Mouse (Mus musculus) left cerebral cortex, postnatal 10 days (tissue): ENCODE measurements around the gene Gcgr. TPM values are rescaled to one million over a fixed set of nuclear protein-coding genes. Genes with fewer than 3 reads are reported as not detected.
A peak's percentile ranks its signal among the peaks of the same experiment; 100 is the strongest.
"Not testable (repeated sequence)": the region's sequence is repeated elsewhere in the genome, so short reads cannot be mapped to it uniquely, and the experiment has no call there.

Source experiments
- DNase-seq, 2 experiments: peaks; one replicate each; pipeline ENCODE4 v3.0.0; 2021 to 2022; ENCODE audit warnings: low spot score in 2 of 2, mixed read lengths in 1 of 2; ENCODE audit errors: extremely low spot score in 1 of 2
- intact Hi-C: fragments of 180-260 bp; cut with DNase I; formaldehyde crosslinking; loops from one replicate; pipeline ENCODE4 v1.15.1; 2025
- total RNA-seq, 2 experiments: library from RNA; stranded (reverse); gene quantifications; 2 replicates each; pipeline ENCODE4 v1.2.3; 2021

Gene Gcgr
- total RNA-seq, 2 experiments from 2014 or later = 0.26 TPM; not detected in 1

DNA sequence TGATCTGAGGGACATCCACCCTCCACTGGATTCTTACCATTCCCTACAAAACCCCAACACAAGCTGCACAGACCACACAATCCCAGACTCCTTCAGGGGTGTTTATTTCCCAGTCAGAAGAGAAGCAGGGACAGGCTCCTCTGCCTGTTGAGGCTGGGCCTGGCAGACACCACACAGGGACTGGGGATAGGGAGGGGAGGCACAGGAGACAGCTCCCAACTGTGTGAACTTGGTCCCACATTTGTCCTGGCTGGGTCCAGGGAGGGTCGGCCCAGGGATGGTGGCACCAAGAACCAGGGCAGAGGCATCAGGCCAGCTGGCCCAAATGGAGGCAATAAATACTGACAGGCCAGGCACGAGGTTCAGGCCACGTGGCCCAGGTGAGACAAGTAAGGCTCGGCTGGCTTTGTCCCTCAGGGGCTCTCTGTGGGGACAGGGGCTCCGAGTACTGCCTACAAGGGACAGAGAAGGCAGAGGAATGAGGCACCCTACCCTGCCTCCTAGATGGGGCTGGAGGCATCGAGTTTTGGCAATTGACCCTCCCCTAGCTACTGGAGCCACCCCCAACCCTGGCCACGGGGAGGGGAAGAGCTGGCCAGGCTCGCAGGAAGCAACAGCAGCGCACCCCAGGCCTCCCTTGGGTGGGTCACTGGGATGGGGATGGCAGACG, 47.7 kb downstream of the Gcgr start:
- peak in 1 of 2 experiments; percentile 30 for DNase-seq
- intact Hi-C loops = no loop called here

DNA sequence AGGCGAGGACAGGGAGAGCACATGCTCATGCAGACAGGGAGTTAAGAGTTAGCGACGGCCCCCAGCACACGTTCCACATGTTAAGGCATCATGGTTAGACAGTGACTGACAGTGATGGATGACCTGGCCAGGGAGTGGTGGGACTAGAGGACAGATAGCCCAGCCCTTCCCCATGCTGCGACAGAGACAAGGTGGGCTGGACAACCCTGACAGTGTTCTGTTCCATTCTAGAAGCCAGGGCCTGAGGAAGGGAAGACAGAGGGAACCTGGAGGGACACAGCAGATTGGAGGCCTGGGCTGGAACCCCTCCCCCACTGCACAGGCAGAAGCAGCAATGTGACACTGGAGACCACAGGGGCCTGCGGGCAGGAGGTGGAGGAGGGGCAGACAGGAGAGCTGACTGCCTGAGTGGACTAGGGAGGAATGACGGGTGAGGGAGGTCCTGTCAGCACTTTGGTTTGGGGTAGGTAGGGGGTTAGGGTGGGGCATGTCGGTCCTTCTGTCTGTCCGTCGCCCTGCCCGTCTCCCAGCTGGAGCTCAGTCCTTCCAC, 48.3 kb downstream of the Gcgr start:
- peak in 1 of 2 experiments; percentile 57 for DNase-seq
- intact Hi-C loops = no loop called here

DNA sequence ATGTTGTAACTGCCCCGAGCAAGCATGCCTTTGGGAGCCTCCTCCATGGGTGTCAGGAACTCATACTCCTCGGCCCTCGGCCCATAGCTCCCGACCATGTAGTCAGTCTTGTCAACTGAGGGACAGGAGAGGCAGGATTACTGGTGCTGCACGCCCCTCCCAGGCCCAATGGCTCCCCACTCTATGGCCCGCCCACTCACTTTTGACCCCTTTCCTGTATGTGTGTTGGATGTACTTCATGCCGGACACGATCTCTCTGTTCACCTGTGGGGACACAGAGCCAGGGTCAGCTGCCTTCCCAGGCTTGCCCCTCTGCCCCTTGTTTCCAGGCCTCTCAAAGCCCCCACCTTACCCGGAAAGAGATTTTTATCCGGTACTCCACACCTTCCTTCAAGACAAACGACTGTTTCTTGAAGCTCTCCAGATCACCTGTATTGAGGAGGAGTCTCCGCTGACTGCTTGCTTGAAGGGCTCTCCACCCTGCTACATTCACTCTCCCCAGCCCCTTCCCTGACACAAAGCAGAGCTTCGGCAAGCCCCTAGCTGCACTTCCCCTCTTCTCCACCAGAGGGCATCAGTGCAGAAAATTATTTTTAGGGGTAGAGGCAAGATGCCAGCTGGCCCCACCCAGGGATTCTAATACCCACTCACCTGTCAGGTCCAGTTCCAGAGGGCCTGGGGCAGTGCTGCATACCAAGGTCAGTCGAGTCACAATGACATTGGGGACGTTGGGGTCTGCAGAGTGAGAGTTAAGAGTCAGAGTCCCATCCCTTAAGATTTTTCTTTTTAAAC, 49.0 kb downstream of the Gcgr start:
- intact Hi-C loops = no loop called here

DNA sequence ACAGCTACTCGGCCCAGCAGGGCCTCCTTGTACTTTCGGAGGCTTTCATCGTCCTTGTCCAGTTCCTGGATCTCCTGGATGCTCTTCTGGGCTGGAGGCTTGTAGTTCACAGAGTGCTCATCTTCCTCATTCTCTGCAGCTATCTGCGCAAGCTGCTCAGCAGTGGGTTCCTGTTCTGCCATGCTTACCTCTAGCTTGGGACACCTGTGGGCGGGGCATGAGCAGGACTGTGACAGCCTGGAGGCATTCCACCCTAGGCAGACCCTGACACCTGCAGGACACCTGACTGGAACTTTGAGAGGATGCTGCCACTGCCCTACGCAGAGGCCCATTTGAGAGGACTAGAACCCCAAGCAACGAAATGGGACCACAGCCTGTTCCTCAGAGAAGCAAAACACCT, 49.7 kb downstream of the Gcgr start:
- no peak for DNase-seq
- intact Hi-C loops = no loop called here

More for the DNA sequence above, 49.0 kb downstream of the Gcgr start:
- DNase-seq = peak in 1 of 2 experiments; percentile 78

DNA sequence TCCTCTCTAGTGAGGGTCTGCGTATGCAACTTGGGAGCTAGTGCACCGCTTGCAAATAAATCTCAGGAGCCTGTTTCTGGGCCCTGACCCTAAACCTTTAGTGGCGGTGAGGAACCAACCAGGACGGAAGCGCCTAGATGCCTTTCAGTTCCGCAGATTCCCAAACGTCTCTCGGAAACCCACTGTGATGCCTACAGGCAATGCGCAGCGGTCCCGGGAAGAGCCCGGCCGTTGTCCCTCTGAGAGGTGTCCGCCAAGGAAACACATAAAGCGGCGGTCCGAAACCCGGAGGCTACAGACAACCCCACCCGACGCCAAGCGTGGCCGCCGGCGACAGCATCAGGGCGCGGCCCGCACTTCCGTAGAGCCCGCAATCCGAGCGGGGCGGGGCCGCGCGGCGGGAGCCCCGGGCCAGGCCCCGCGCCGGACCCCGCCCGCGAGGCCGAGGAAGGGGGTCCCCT, 50.4 kb downstream of the Gcgr start:
- peak in 1 of 2 experiments; percentile 70 for DNase-seq
- intact Hi-C loops = no loop called here

DNA sequence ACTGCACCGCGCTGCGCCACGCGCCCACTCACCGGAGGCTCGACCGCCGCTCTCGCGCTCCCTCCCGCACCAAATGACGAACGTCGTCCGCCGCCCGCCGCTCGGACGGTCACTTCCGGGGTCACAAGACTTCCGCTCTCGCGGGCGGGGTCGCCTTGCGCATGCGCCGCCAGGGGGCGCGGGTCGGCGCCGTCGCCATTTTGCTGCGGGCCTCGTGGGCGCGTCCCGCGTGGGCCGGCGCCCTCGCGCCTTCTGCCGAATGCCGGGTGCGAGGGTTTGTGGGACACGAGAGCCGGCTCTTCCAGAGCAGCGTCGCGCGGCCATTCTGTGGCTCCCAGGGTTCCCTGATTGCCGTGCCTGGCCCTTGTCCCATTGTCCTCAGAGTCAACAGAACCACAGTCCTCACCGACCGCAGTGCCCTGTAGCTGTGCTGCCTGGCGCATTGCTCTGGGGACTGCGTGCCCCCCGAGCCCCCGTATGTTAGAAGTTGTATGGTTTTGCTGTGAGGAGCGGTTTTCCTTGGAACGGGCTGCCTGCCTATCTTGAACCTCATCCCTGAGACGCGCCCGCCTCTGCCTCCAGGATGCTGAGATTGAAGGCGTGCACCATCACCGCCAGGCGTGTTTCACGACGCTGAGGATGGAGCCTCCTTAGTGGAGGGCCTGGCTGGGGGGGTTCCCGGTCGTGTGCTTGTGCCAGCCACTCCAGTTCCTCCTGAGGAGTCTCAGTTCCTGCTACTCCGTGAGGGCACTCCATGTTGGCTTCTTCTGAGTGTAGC, 51.2 kb downstream of the Gcgr start, which contains the start of gene Arhgdia:
Gene Arhgdia, minus strand, starts transcription at position 135 of the 778 bp plus-strand sequence.
- intact Hi-C loops = no loop called here
- peak; percentile 84 to 94 for DNase-seq

DNA sequence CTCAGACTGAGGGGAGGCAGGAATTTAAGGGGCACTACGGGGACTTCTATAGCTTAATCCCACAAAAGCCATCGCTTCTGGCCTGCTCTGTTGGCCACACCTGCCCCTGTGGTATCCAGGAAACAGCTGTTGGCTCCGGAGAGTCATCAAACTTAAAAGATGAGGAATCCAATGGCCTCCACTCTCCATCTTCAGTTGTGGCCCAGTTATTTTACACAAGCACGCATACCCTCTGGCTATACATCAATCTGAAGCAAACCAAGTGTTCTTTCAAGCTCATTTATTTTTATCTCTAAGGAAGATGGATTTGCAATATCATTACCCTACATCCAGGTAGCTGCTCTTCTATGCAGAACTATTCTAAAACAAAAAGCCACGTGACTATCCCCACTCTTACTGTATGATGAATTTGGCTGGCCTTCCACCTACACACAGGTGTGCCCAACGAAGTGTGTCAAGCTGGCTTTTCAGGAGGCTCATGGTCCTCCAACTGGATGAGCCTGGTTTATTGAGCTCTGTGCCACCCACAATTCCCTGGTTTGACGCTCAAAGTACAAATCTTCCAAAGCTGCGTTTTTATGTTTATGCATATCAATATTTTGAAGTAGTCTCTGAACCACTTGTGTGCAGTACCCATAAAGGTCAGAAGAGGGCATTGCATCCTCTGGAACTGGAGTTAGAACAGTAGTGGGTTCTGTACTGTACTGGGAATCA, 51.9 kb downstream of the Gcgr start:
- no peak for DNase-seq

DNA sequence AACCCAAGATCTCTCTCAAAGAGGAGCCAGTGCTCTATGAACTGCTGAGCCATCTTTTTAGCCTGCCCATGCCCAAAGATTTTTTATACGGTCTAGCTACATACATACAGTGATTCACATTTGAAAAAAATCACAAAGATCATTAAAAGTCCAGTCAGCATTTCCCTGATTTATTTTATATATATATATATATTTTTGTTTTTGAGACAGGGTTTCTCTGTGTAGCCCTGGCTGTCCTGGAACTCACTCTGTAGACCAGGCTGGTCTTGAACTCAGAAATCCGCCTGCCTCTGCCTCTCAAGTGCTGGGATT, 52.4 kb downstream of the Gcgr start:
- DNase-seq, intact Hi-C loops: not testable (repeated sequence)

More for the DNA sequence above, 51.9 kb downstream of the Gcgr start:
- intact Hi-C loops = no loop called here

DNA sequence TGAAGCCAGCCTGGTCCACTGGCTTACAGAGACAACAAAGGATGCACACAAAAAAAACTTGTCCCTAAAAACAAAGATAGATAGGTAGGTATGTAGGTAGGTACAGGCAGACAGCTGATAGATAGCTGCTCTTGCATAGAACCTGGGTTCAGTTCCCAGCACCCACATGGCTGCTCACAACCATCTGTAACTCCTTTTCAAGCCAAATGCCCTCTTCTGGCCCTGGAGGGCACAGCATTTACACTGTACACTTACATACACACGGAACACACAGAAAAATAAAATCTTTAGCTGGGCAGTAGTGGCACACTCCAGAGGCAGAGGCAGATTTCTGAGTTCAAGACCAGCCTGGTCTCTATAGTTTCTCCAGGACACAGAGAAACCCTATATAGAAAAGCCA, 53.4 kb downstream of the Gcgr start:
- no peak for DNase-seq
- intact Hi-C loops = no loop called here

DNA sequence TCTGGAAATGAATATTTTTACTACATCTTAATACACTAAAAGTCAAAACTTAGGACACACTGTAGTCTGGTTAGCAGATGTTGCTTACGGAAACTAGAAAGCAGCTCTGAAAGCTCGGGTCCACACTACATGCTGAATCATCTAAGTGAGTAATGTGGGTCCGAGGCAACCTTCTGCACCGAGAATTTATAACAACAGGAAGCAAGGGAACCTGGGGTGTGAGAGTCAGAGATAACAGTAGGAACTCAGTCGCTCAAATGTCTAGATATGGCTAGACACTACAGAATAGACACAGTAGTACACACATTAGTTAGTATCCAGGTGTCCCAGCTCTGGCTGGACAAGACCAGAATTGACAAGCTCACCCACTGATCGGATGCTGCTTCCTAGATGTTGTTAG, 58.0 kb downstream of the Gcgr start:
- intact Hi-C loops = no loop called here
- DNase-seq = no peak

Other genes starting within 250 kb of the Gcgr start
- gene Actg1, start 182.2 kb upstream of the Gcgr start, total RNA-seq = 1,000 to 10,000 TPM; 2,375 to 2,523 TPM
- gene Fscn2, start 169.2 kb upstream of the Gcgr start, total RNA-seq = not detected
- 10 to 100 TPM; 59.2 to 64.4 TPM for gene Faap100, start 151.9 kb upstream of the Gcgr start, total RNA-seq
- gene Nploc4, start 93.0 kb upstream of the Gcgr start, total RNA-seq = 10 to 100 TPM; 63.1 to 70.3 TPM
- not detected for gene Tspan10, start 88.1 kb upstream of the Gcgr start, total RNA-seq
- gene Pde6g, start 77.2 kb upstream of the Gcgr start, total RNA-seq = under 1 TPM; 0.24 to 0.34 TPM
- gene Oxld1, start 72.6 kb upstream of the Gcgr start, total RNA-seq = 10 to 100 TPM; 10.6 to 13.8 TPM
- gene Ccdc137, start 72.6 kb upstream of the Gcgr start, total RNA-seq = 10 to 100 TPM; 16.8 to 20.8 TPM
- gene Arl16, start 63.1 kb upstream of the Gcgr start, total RNA-seq = 10 to 100 TPM; 60.9 to 61.0 TPM
- gene Mrpl12, start 46.1 kb upstream of the Gcgr start, total RNA-seq = 10 to 100 TPM; 76.6 to 79.1 TPM
- 10 to 100 TPM; 23.4 to 26.6 TPM for gene Slc25a10, start 38.9 kb upstream of the Gcgr start, total RNA-seq
- gene Mcrip1, start 19.0 kb downstream of the Gcgr start, total RNA-seq = 100 to 1,000 TPM; 103 to 110 TPM
- gene Ppp1r27, start 20.4 kb downstream of the Gcgr start, total RNA-seq = not detected
- gene P4hb, start 42.6 kb downstream of the Gcgr start, total RNA-seq = 100 to 1,000 TPM; 136 to 138 TPM
- gene Arhgdia, start 50.9 kb downstream of the Gcgr start, total RNA-seq = 100 to 1,000 TPM; 406 to 417 TPM
- 10 to 100 TPM; 69.3 to 76.5 TPM for gene Alyref, start 67.7 kb downstream of the Gcgr start, total RNA-seq
- 100 to 1,000 TPM; 102 to 110 TPM for gene Anapc11, start 67.7 kb downstream of the Gcgr start, total RNA-seq
- not detected for gene Npb, start 77.8 kb downstream of the Gcgr start, total RNA-seq
- 100 to 1,000 TPM; 130 TPM for gene Pcyt2, start 87.2 kb downstream of the Gcgr start, total RNA-seq
- 10 to 100 TPM; 37.5 to 40.6 TPM for gene Sirt7, start 94.5 kb downstream of the Gcgr start, total RNA-seq
- gene Mafg, start 102.9 kb downstream of the Gcgr start, total RNA-seq = 10 to 100 TPM; 84.4 to 84.7 TPM
- 1 to 10 TPM; 3.0 to 3.8 TPM for gene Pycr1, start 113.1 kb downstream of the Gcgr start, total RNA-seq
- gene Myadml2, start 117.5 kb downstream of the Gcgr start, total RNA-seq = 1 to 10 TPM; 3.1 to 3.5 TPM
- gene Notum, start 130.5 kb downstream of the Gcgr start, total RNA-seq = 1 to 10 TPM; 4.2 to 5.7 TPM
- gene Aspscr1, start 142.3 kb downstream of the Gcgr start, total RNA-seq = 10 to 100 TPM; 59.1 to 66.6 TPM
- gene Cenpx, start 183.0 kb downstream of the Gcgr start, total RNA-seq = 10 to 100 TPM; 24.5 to 26.0 TPM
- gene Lrrc45, start 183.2 kb downstream of the Gcgr start, total RNA-seq = 10 to 100 TPM; 58.3 to 66.0 TPM
- gene Rac3, start 190.8 kb downstream of the Gcgr start, total RNA-seq = 100 to 1,000 TPM; 265 to 293 TPM
- 1 to 10 TPM; 5.9 to 6.4 TPM for gene Dcxr, start 196.6 kb downstream of the Gcgr start, total RNA-seq
- gene Cbr2, start 201.4 kb downstream of the Gcgr start, total RNA-seq = 1 to 10 TPM; 3.3 to 3.7 TPM
- 10 to 100 TPM; 25.0 to 46.6 TPM for gene Hmga1b, start 232.1 kb downstream of the Gcgr start, total RNA-seq